Mouse (Mus musculus) frontal cortex, adult (tissue): ENCODE data around the gene Igsf21.

Source experiments
- ATAC-seq: cut with Nextera tagmentation; 2 replicates; pipeline ENCODE4 v1.9.2; 2017; ENCODE audit warnings: mild to moderate bottlenecking, moderate library complexity, mixed read lengths; ENCODE audit not compliant: low TSS enrichment

Igsf21 gene

GRCm38 (mm10) chr4:140147079-140147840, 99.3 kb downstream of the Igsf21 start:
- ATAC-seq = no peak

DNA sequence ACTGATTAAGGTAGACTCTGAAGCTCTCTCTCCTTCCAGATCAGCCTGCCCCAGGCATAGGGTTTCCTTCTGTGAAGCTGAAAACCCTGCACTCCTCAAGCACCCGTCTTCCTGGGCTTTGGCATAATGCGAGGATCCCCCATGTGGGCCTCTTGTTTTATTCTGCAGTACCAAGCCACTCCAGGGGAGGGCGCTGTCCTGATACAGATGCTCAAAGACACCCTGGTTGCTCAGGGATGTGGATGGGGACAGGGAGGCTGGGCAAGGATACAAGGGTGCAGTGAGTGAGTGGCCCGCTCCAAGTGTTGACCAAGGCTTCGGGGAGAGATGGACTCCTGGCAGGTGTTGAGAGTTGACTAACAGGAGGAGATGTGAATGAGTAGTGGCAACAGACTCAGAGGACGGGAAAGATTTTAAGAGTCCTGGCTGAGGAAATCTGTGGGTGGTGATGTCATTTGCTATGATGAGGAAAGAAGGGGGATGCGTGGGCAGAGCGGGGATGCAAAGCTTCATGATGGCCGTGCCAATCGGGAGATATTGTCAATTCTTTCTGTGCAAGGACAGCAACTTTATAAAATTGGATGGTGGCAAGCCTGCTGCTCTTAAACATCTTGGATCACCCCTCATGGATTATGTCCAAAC, 102.6 kb downstream of the Igsf21 start:
- ATAC-seq = no peak

GRCm38 (mm10) chr4:140143178-140143577, 103.4 kb downstream of the Igsf21 start:
- ATAC-seq = no peak

DNA sequence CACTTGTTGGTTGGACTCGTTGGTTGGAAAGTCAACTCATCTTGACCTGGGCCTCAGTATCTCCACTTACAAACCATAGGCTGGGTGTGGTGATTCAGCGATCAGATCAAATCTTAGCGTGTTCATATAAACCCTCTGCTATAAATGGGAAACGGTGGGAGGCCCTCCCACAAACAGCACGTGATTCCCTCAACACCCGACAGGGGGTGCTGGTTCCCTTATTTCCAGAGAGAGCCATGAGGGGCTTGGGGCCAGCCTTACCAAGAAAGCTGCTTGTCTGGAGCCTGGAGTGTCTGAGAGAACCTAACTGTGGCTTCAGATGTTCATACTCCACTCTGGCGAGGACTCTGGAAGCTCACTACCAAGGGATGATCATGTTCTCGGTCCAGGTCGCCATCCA, 106.1 kb downstream of the Igsf21 start:
- no peak for ATAC-seq

DNA sequence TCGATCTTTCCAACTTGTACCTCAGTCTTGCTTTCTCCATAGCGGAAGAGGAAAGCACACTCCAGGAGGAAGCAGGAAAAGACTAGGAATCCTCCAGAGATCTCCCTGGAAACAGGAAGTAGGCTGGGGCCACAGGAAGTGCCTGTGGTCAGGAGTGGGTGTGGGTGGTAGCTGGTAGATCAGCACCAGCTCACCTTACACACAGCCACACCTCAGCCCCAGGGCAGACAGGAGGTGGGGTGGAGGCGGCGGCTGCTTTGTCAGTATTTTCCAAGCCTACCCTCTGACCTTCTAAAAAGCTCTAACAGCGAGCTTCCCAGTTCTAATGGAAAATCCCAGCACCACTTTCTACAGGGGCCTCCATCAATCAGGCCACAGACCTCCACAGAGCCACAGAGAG, 107.7 kb downstream of the Igsf21 start:
- no peak for ATAC-seq

- no peak for ATAC-seq
Observed at GRCm38 (mm10) chr4:140131625-140132321, 114.8 kb downstream of the Igsf21 start.

GRCm38 (mm10) chr4:140131201-140131600, 115.4 kb downstream of the Igsf21 start:
- no peak for ATAC-seq

GRCm38 (mm10) chr4:140129553-140130275, 116.9 kb downstream of the Igsf21 start:
- ATAC-seq = no peak

DNA sequence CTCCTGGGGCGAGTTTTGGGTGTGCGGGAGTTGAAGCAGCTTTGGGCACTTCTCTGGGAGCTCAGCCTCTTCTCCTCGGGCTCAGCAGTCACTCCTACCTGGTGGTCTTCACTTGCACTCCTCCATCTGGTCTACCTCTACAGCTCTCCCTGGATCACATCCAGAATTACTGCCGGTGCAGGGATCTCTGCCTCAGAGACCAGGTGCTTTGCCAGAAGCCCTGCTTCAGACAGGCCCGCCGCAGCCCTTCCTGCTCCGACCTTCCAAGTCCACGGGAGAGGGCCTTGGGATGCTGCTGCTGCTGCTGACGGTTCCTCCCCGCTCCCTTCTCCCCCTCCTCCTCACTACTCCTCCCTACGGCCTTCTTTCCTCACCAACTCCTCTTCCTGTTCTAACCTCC, 118.5 kb downstream of the Igsf21 start:
- ATAC-seq = no peak

DNA sequence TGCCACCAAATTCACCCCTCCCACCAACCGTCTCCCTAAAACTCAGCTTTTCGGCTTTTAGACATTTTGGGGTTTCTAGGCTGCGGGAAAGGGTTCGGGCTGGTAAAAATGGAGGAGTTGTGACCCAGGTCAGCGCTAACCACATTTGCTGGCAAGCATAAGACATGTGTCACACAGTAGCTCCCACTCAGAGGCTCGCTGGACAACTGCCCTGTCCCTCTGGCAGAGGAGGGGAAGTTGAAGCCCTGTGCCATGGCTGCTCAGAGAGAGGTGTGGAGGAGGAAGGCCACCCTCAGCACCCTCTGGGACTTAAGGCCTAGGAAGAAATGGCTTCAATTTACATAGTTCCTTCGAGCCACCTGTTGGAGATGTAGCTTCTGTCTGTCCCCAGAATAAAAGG, 120.8 kb downstream of the Igsf21 start:
- ATAC-seq = no peak

GRCm38 (mm10) chr4:140122534-140122933, 124.0 kb downstream of the Igsf21 start:
- ATAC-seq = no peak

GRCm38 (mm10) chr4:140117275-140117691, 129.3 kb downstream of the Igsf21 start:
- ATAC-seq = no peak

GRCm38 (mm10) chr4:140115756-140116155, 130.8 kb downstream of the Igsf21 start:
- peak; percentile 67; the same call in 1 of the 2 replicates for ATAC-seq

DNA sequence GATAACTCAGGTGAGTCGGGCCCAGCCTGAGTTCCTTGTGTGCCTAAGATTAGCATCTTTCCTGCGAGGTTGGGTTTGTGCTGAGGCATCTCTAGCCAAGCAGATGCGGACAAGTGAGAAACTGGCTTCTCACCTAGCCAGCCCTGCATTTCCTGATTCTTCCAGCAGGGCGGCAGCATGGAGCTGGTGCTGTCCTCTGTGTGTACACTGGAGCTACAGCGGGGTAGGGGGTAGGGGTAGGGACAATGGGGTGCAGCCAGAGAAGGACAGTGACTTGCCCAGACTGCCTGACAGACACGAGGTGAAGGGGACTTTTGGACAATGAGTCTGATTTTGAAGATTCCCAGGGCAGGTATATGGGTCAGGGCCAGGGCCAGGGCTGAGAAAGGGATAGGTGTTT, 131.5 kb downstream of the Igsf21 start:
- no peak for ATAC-seq

DNA sequence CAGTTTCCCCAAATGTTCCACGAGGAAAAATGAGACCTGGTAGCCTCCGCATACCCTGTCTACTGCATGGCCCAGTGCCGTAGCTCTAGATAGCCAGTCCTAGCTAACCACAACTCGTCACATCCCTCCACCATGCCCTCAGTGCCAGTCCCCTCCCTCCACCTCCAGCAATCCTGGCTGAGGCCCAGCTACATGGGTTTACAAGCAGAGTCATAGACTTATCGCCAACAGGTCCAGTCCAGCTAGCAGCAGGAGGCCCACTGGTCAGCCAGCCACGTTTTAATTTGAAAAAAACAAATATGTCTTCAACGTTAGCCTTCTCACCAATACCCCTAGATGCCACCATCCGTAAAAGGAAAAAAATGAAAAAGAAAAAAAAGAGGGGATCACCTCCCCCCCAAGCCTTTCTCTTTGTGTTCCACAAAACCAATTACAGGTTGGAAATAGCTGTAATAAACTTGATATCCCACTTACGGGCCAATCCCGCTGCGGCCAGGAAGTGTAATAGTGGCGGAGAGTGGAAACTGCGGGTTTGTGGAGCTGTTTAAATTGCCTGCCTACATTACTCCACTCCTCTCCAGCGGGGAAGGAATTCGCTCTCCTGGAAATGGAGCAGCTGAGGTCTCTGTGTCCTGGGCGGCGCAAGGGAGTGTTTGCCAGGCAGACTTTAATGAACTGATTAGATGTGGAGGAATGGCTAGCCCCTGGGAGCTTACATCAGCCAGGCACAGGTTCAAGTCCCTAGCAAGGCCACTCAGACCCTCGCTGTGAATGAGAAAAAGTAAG, 132.7 kb downstream of the Igsf21 start:
- ATAC-seq = no peak

DNA sequence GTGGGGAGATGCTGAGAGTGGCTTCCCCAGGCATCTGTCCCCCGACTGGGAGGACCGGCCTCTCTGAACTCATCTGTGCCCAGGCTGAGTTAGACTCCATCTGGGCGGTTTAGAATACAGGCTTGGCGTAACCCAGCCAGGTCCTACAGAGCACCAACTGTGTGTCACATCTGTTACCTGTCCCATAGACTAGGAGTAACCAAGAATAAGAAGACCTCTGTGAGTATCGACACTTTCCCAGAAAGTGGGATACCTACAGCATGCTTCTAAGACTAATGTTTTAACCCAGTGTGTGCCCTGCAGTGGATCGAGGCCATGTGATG, 137.0 kb downstream of the Igsf21 start:
- ATAC-seq = no peak

GRCm38 (mm10) chr4:140108871-140109625, 137.5 kb downstream of the Igsf21 start:
- ATAC-seq = no peak

DNA sequence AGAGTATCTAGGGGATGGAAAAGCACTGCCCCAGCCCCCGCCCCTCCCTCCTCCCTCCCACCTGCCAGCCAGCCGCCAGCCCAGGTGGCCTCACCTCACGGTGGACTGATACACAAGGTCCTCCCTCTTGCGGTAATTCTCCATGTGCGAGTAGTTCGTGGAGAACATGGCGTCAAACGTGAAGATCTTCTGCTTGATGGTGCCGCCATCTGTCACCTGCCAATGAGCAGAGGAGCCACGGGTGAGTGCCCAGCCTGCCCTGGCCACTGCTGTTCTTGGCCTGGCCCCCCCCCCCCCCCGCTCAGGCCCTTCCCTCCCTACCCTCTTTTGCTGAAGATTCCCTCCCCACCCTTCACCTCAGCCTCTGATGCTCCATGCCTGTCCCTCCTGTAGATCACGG, 139.4 kb downstream of the Igsf21 start:
- no peak for ATAC-seq

DNA sequence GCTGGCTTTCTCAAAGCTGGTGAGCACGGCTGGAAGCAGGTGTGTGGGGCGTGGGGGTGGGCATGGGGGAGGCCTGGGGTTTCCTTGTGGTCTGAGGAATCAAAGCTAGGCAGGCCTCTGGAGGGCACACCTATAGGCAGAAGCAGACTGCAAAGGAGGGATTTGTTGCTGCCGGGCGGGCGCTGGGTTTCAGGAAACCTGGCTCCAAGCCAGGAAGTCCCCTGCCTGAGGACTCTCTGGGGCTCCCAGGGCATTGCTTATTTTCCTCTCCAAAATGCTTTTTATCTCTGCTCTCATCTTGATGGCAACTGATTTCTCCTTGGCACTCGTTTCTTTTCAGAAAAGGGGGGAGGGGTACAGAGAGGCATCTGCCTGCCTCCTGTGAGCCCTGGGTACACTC, 141.8 kb downstream of the Igsf21 start:
- ATAC-seq = no peak

GRCm38 (mm10) chr4:140103341-140104027, 143.1 kb downstream of the Igsf21 start:
- ATAC-seq = no peak
